Mouse (Mus musculus): ENCODE results near the gene Fis1. TPM values are rescaled to one million over a fixed set of nuclear protein-coding genes. Genes with fewer than 3 reads are reported as not detected.

The Fis1 gene
- polyA plus RNA-seq, 2 experiments = 154 to 242 TPM

- Histone ChIP-seq H3K4me3 (ENCODE audit: insufficient read depth in 1 of 2, low read depth in 2 of 2, low read length in 2 of 2) (no peak overlapping the region), H3K27ac (no peak overlapping the region), H3K4me1 (replicated peaks; ENCODE audit: control insufficient read depth in 2 of 2, insufficient read depth in 2 of 2, low read length in 1 of 2) (no peaks in the 10 kb centered on the region), H3K9me3 (ENCODE audit: control insufficient read depth, low read length) (no peaks in the 10 kb centered on the region), H3K36me3 (replicated peaks; ENCODE audit: control insufficient read depth, insufficient read depth, low read depth) (no peaks in the 10 kb centered on the region), H3K9ac (replicated peaks) (no peak overlapping the region), H3K27me3 (ENCODE audit: control insufficient read depth, insufficient read depth, low read length) (no peaks in the 10 kb centered on the region), H3K4me2 (ENCODE audit: low read depth) (no peak overlapping the region)
- no peak for TF ChIP-seq CTCF (IDR thresholded peaks at IDR 0.05; ENCODE audit: low read depth)
- DNase-seq (ENCODE audit: low read depth in 3 of 3, low spot score in 3 of 3) (no peak), ATAC-seq (ENCODE audit: insufficient read depth) (no peak)
- WGBS (ENCODE audit: insufficient replicate concordance) = 60% methylated on average over 3 of the region's 3 CpGs
Observed at GRCm38 (mm10) chr5:136914183-136914582, 38.9 kb upstream of the Fis1 start.

- H3K4me2 ChIP-seq (ENCODE audit: low read depth) = no peak overlapping the region
- no peaks in the 10 kb centered on the region for H3K36me3 ChIP-seq (replicated peaks; ENCODE audit: control insufficient read depth, insufficient read depth, low read depth)
- H3K9ac ChIP-seq (replicated peaks) = no peak overlapping the region
- no peak overlapping the region for H3K27ac ChIP-seq
- peaks cover 0 to 7% of the 10 kb centered on the region in 2 experiments; a peak in 3 of 4 replicates for H3K4me1 ChIP-seq (replicated peaks; ENCODE audit: control insufficient read depth in 2 of 2, insufficient read depth in 2 of 2, low read length in 1 of 2)
- H3K27me3 ChIP-seq (ENCODE audit: control insufficient read depth, insufficient read depth, low read length) = no peaks in the 10 kb centered on the region
- ATAC-seq (ENCODE audit: insufficient read depth) = no peak
- no peak for TF ChIP-seq CTCF (IDR thresholded peaks at IDR 0.05; ENCODE audit: low read depth)
- TF ChIP-seq EP300 (IDR thresholded peaks at IDR 0.05; ENCODE audit: low read depth) = no peak
- DNase-seq (ENCODE audit: low read depth in 3 of 3, low spot score in 3 of 3) = no peak
- 83% methylated on average over 8 of the region's 8 CpGs for WGBS (ENCODE audit: insufficient replicate concordance)
- H3K4me3 ChIP-seq (ENCODE audit: insufficient read depth in 1 of 2, low read depth in 2 of 2, low read length in 2 of 2) = no peak overlapping the region
- no peaks in the 10 kb centered on the region for H3K9me3 ChIP-seq (ENCODE audit: control insufficient read depth, low read length)
Observed at GRCm38 (mm10) chr5:136917613-136918242, 35.3 kb upstream of the Fis1 start.

- no peak for TF ChIP-seq CTCF (IDR thresholded peaks at IDR 0.05; ENCODE audit: low read depth)
- no peak for TF ChIP-seq EP300 (IDR thresholded peaks at IDR 0.05; ENCODE audit: low read depth)
- H3K36me3 ChIP-seq (replicated peaks; ENCODE audit: control insufficient read depth, insufficient read depth, low read depth) = no peaks in the 10 kb centered on the region
- peak overlapping the region; percentile 68 to 92 for H3K4me3 ChIP-seq (ENCODE audit: insufficient read depth in 1 of 2, low read depth in 2 of 2, low read length in 2 of 2)
- peak overlapping the region; percentile 70 for H3K9ac ChIP-seq (replicated peaks)
- ATAC-seq (ENCODE audit: insufficient read depth) (peak; percentile 86), DNase-seq (ENCODE audit: low read depth in 3 of 3, low spot score in 3 of 3) (peak; percentile 61 to 75 (median 67))
- H3K9me3 ChIP-seq (ENCODE audit: control insufficient read depth, low read length) = no peaks in the 10 kb centered on the region
- peak overlapping the region; percentile 91 for H3K4me2 ChIP-seq (ENCODE audit: low read depth)
- WGBS (ENCODE audit: insufficient replicate concordance) = 3% methylated on average over 38 of the region's 38 CpGs
- H3K27me3 ChIP-seq (ENCODE audit: control insufficient read depth, insufficient read depth, low read length) = no peaks in the 10 kb centered on the region
- peak overlapping the region; percentile 22; the same call in 1 of the 2 replicates for H3K27ac ChIP-seq
- peaks cover 0 to 7% of the 10 kb centered on the region in 2 experiments; a peak in 3 of 4 replicates for H3K4me1 ChIP-seq (replicated peaks; ENCODE audit: control insufficient read depth in 2 of 2, insufficient read depth in 2 of 2, low read length in 1 of 2)
Observed at GRCm38 (mm10) chr5:136918655-136919472, 34.2 kb upstream of the Fis1 start.

- no peaks in the 10 kb centered on the region for H3K36me3 ChIP-seq (replicated peaks; ENCODE audit: control insufficient read depth, insufficient read depth, low read depth)
- no peak for TF ChIP-seq EP300 (IDR thresholded peaks at IDR 0.05; ENCODE audit: low read depth)
- TF ChIP-seq CTCF (IDR thresholded peaks at IDR 0.05; ENCODE audit: low read depth) = no peak
- 16% methylated on average over 17 of the region's 18 CpGs for WGBS (ENCODE audit: insufficient replicate concordance)
- no peak overlapping the region for H3K27ac ChIP-seq
- peak overlapping the region; percentile 70 for H3K9ac ChIP-seq (replicated peaks)
- no peaks in the 10 kb centered on the region for H3K9me3 ChIP-seq (ENCODE audit: control insufficient read depth, low read length)
- no peak for DNase-seq (ENCODE audit: low read depth in 3 of 3, low spot score in 3 of 3)
- H3K27me3 ChIP-seq (ENCODE audit: control insufficient read depth, insufficient read depth, low read length) = no peaks in the 10 kb centered on the region
- peaks cover 0 to 7% of the 10 kb centered on the region in 2 experiments; a peak in 3 of 4 replicates for H3K4me1 ChIP-seq (replicated peaks; ENCODE audit: control insufficient read depth in 2 of 2, insufficient read depth in 2 of 2, low read length in 1 of 2)
- peak overlapping the region; percentile 91 for H3K4me2 ChIP-seq (ENCODE audit: low read depth)
- peak; percentile 12; the same call in 1 of the 2 replicates for ATAC-seq (ENCODE audit: insufficient read depth)
- H3K4me3 ChIP-seq (ENCODE audit: insufficient read depth in 1 of 2, low read depth in 2 of 2, low read length in 2 of 2) = peak overlapping the region; percentile 68 to 92
Observed at GRCm38 (mm10) chr5:136919546-136920301, 33.4 kb upstream of the Fis1 start.

Measured in liver, embryonic 14.5 days (tissue).